Mouse (Mus musculus): Measurements from ENCODE around the gene Sorcs2.

GRCm38 (mm10) chr5:36228405-36229370 lies 169.3 kb downstream of the Sorcs2 start:
- TF ChIP-seq CTCF (IDR thresholded peaks at IDR 0.05; ENCODE audit: low read depth) (no peak), EP300 (optimal IDR thresholded peaks at IDR 0.05) (no peak)

Measured in stomach, postnatal 0 days (tissue).